Mouse (Mus musculus) hindbrain, embryonic 11.5 days (tissue): ENCODE results near the gene Kcnc4. TPM values are rescaled to one million over a fixed set of nuclear protein-coding genes. Genes with fewer than 3 reads are reported as not detected.

Experiments
- polyA plus RNA-seq: library from polyadenylated mRNA; unstranded; fragments of >200 nt; fragmentation: Nextera tagmentation; extraction: Ambion mirVana; gene quantifications from 2 replicates; pipeline ENCODE4 v1.2.1, GENCODE M21; 2014

The Kcnc4 gene
- polyA plus RNA-seq, 1 experiment from 2014 or later = 0.25 TPM

Other genes starting within 250 kb of the Kcnc4 start
- not detected in 2 replicates for gene Cym, start 237.8 kb downstream of the Kcnc4 start, polyA plus RNA-seq
- not detected in 2 replicates for gene A630076J17Rik, start 228.9 kb downstream of the Kcnc4 start, polyA plus RNA-seq
- 0.06 TPM in 1 of 2 replicates, not detected in the other for gene Prok1, start 219.8 kb downstream of the Kcnc4 start, polyA plus RNA-seq
- gene Lamtor5, start 180.7 kb downstream of the Kcnc4 start, polyA plus RNA-seq = 203 TPM in 2 replicates
- gene Slc16a4, start 168.3 kb downstream of the Kcnc4 start, polyA plus RNA-seq = 2.2 and 4.0 TPM in 2 replicates
- gene Rbm15, start 125.9 kb downstream of the Kcnc4 start, polyA plus RNA-seq = 16.3 and 19.5 TPM in 2 replicates
- 1.9 and 3.5 TPM in 2 replicates for gene Slc6a17, start 58.5 kb upstream of the Kcnc4 start, polyA plus RNA-seq
- gene Ubl4b, start 95.5 kb upstream of the Kcnc4 start, polyA plus RNA-seq = not detected in 2 replicates
- gene Alx3, start 135.5 kb upstream of the Kcnc4 start, polyA plus RNA-seq = 0.73 and 1.5 TPM in 2 replicates
- not detected in 2 replicates for gene Gm10961, start 171.8 kb upstream of the Kcnc4 start, polyA plus RNA-seq
- gene Strip1, start 172.1 kb upstream of the Kcnc4 start, polyA plus RNA-seq = 85.1 and 100 TPM in 2 replicates
- gene Ahcyl1, start 237.0 kb upstream of the Kcnc4 start, polyA plus RNA-seq = 117 and 123 TPM in 2 replicates